Mouse (Mus musculus): ENCODE results near the gene Meis1. TPM values are rescaled to one million over a fixed set of nuclear protein-coding genes. Genes with fewer than 3 reads are reported as not detected.

Gene Meis1
- polyA plus RNA-seq, 1 experiment from 2014 or later, result 41.4 TPM

GRCm38 (mm10) chr11:18980615-18981014, 38.2 kb downstream of the Meis1 start:
- Histone ChIP-seq H3K9me3 (ENCODE audit: control insufficient read depth, low read length) (no peaks in the 10 kb centered on the region), H3K27ac (ENCODE audit: low read length) (no peak overlapping the region), H3K36me3 (ENCODE audit: control insufficient read depth, insufficient read depth) (no peaks in the 10 kb centered on the region), H3K4me2 (ENCODE audit: low read length) (no peak overlapping the region), H3K27me3 (replicated peaks; ENCODE audit: control insufficient read depth, insufficient read depth, low read length) (no peaks in the 10 kb centered on the region), H3K4me3 (replicated peaks; ENCODE audit: low read length) (no peak overlapping the region), H3K9ac (replicated peaks; ENCODE audit: low read depth, low read length) (no peak overlapping the region), H3K4me1 (replicated peaks; ENCODE audit: control insufficient read depth, insufficient read depth, low read length) (peaks cover 5% of the 10 kb centered on the region; the same call in 1 of the 2 replicates)
- ATAC-seq, result no peak
- WGBS, result 30% methylated on average over 5 of the region's 5 CpGs

DNA sequence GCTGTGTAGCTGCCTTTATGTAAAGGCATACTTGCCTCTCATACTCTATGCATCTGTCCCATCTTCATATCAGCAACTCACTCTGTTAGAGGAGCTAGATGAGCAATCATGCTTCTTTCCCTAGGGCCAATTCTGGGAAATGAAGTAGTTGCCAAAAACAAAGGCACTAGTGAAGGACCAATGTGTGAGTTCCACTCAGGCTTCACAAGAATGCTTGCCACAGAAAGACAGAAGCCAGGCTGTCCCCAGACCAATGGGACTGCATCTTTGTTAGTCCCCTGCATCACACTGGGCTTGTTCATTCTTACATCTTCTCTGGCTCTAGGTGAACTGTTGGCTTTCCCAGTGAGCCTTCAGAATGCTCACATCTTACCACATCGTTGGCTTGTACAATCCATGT, 43.7 kb downstream of the Meis1 start:
- H3K36me3 ChIP-seq (ENCODE audit: control insufficient read depth, insufficient read depth), result no peaks in the 10 kb centered on the region
- no peak overlapping the region for H3K4me2 ChIP-seq (ENCODE audit: low read length)
- no peaks in the 10 kb centered on the region; the same call in 1 of the 2 replicates for H3K4me1 ChIP-seq (replicated peaks; ENCODE audit: control insufficient read depth, insufficient read depth, low read length)
- H3K27ac ChIP-seq (ENCODE audit: low read length), result no peak overlapping the region
- H3K27me3 ChIP-seq (replicated peaks; ENCODE audit: control insufficient read depth, insufficient read depth, low read length), result no peaks in the 10 kb centered on the region
- no peak overlapping the region for H3K9ac ChIP-seq (replicated peaks; ENCODE audit: low read depth, low read length)
- no peaks in the 10 kb centered on the region for H3K9me3 ChIP-seq (ENCODE audit: control insufficient read depth, low read length)
- ATAC-seq, result no peak
- no peak overlapping the region for H3K4me3 ChIP-seq (replicated peaks; ENCODE audit: low read length)
- 97% methylated on average over 1 of the region's 1 CpGs for WGBS

GRCm38 (mm10) chr11:18973808-18974207, 45.0 kb downstream of the Meis1 start:
- Histone ChIP-seq H3K27me3 (replicated peaks; ENCODE audit: control insufficient read depth, insufficient read depth, low read length) (no peaks in the 10 kb centered on the region), H3K4me3 (replicated peaks; ENCODE audit: low read length) (no peak overlapping the region), H3K9ac (replicated peaks; ENCODE audit: low read depth, low read length) (no peak overlapping the region), H3K4me1 (replicated peaks; ENCODE audit: control insufficient read depth, insufficient read depth, low read length) (no peaks in the 10 kb centered on the region; the same call in 1 of the 2 replicates), H3K9me3 (ENCODE audit: control insufficient read depth, low read length) (no peaks in the 10 kb centered on the region), H3K4me2 (ENCODE audit: low read length) (no peak overlapping the region), H3K27ac (ENCODE audit: low read length) (no peak overlapping the region), H3K36me3 (ENCODE audit: control insufficient read depth, insufficient read depth) (no peaks in the 10 kb centered on the region)
- 49% methylated on average over 3 of the region's 3 CpGs for WGBS
- ATAC-seq, result no peak

DNA sequence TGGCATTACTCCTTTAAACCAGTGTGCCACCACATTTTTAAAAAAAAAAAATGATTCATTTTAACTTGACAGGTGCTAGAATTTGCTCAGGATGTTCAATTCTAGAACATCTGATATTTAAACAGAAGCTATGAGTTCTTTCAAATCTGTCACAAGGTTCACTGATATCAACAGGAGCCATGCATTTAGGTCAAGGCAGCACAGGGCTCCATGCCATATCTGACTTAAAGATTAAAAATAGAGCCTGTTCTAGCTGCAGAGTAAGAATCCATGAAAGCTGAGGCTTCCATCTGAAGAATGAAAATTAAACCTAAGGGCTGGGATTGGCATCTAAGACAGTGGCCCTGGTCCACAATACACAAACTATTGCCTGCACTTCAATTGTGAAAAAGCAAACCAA, 45.8 kb downstream of the Meis1 start:
- no peaks in the 10 kb centered on the region; the same call in 1 of the 2 replicates for H3K4me1 ChIP-seq (replicated peaks; ENCODE audit: control insufficient read depth, insufficient read depth, low read length)
- no peak for ATAC-seq
- no peaks in the 10 kb centered on the region for H3K36me3 ChIP-seq (ENCODE audit: control insufficient read depth, insufficient read depth)
- no peak overlapping the region for H3K9ac ChIP-seq (replicated peaks; ENCODE audit: low read depth, low read length)
- no peak overlapping the region for H3K27ac ChIP-seq (ENCODE audit: low read length)
- H3K4me3 ChIP-seq (replicated peaks; ENCODE audit: low read length), result no peak overlapping the region
- H3K4me2 ChIP-seq (ENCODE audit: low read length), result no peak overlapping the region
- no peaks in the 10 kb centered on the region for H3K27me3 ChIP-seq (replicated peaks; ENCODE audit: control insufficient read depth, insufficient read depth, low read length)
- H3K9me3 ChIP-seq (ENCODE audit: control insufficient read depth, low read length), result no peaks in the 10 kb centered on the region

DNA sequence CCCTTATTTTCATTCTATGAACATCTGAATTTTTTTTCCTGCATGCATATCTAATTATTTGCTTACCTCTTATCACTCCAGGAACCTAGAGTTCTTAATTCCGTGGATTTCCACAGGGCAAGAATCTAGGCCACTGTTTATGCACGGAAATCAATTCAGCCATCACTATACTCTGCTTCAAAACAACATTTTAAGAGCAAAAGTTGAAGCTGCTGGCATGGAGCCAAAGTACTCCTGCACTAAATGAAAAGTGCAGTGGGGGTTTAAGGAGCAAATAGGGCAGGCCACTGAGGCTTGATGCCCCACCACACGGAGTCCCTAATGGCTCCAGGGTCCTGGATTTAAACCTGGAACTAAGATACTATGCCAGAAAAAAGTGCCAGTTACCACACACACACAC, 47.2 kb downstream of the Meis1 start:
- no peaks in the 10 kb centered on the region for H3K36me3 ChIP-seq (ENCODE audit: control insufficient read depth, insufficient read depth)
- H3K9me3 ChIP-seq (ENCODE audit: control insufficient read depth, low read length), result no peaks in the 10 kb centered on the region
- no peak overlapping the region for H3K4me3 ChIP-seq (replicated peaks; ENCODE audit: low read length)
- H3K27ac ChIP-seq (ENCODE audit: low read length), result no peak overlapping the region
- ATAC-seq, result no peak
- H3K27me3 ChIP-seq (replicated peaks; ENCODE audit: control insufficient read depth, insufficient read depth, low read length), result no peaks in the 10 kb centered on the region
- no peak overlapping the region for H3K4me2 ChIP-seq (ENCODE audit: low read length)
- 27% methylated on average over 3 of the region's 3 CpGs for WGBS
- no peaks in the 10 kb centered on the region; the same call in 1 of the 2 replicates for H3K4me1 ChIP-seq (replicated peaks; ENCODE audit: control insufficient read depth, insufficient read depth, low read length)
- no peak overlapping the region for H3K9ac ChIP-seq (replicated peaks; ENCODE audit: low read depth, low read length)

DNA sequence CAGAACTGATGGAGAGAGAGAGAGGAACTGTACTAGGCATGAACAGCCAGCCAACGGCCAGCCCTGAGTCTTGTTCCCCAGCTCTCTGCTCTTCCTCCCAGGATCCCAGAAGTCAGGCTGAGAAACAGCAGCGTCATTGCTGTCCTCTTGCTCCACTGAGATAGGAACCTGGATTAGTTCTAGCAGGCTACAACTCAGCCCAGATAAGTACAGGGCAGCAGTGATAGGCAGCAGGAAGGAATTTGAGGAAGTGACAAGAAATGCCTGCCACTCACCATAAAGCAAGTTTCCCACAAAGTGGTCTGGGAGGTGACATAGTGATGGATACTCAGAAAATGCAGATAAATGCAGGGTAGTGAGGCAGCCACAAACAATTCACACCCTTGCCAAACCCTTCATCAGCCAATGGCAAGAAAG, 48.9 kb downstream of the Meis1 start:
- no peaks in the 10 kb centered on the region; the same call in 1 of the 2 replicates for H3K4me1 ChIP-seq (replicated peaks; ENCODE audit: control insufficient read depth, insufficient read depth, low read length)

GRCm38 (mm10) chr11:18964418-18964817, 54.4 kb downstream of the Meis1 start:
- 82% methylated on average over 5 of the region's 5 CpGs for WGBS
- Histone ChIP-seq H3K4me1 (replicated peaks; ENCODE audit: control insufficient read depth, insufficient read depth, low read length) (no peaks in the 10 kb centered on the region), H3K27me3 (replicated peaks; ENCODE audit: control insufficient read depth, insufficient read depth, low read length) (no peaks in the 10 kb centered on the region), H3K4me2 (ENCODE audit: low read length) (no peak overlapping the region), H3K36me3 (ENCODE audit: control insufficient read depth, insufficient read depth) (no peaks in the 10 kb centered on the region), H3K4me3 (replicated peaks; ENCODE audit: low read length) (no peak overlapping the region), H3K27ac (ENCODE audit: low read length) (no peak overlapping the region), H3K9me3 (ENCODE audit: control insufficient read depth, low read length) (no peaks in the 10 kb centered on the region), H3K9ac (replicated peaks; ENCODE audit: low read depth, low read length) (no peak overlapping the region)
- no peak for ATAC-seq

More for the DNA sequence above, 48.9 kb downstream of the Meis1 start:
- no peak overlapping the region for H3K4me2 ChIP-seq (ENCODE audit: low read length)
- no peaks in the 10 kb centered on the region for H3K36me3 ChIP-seq (ENCODE audit: control insufficient read depth, insufficient read depth)
- no peak overlapping the region for H3K4me3 ChIP-seq (replicated peaks; ENCODE audit: low read length)
- no peaks in the 10 kb centered on the region for H3K27me3 ChIP-seq (replicated peaks; ENCODE audit: control insufficient read depth, insufficient read depth, low read length)
- H3K9me3 ChIP-seq (ENCODE audit: control insufficient read depth, low read length), result no peaks in the 10 kb centered on the region
- H3K9ac ChIP-seq (replicated peaks; ENCODE audit: low read depth, low read length), result no peak overlapping the region
- WGBS, result 80% methylated on average over 2 of the region's 2 CpGs
- ATAC-seq, result no peak
- H3K27ac ChIP-seq (ENCODE audit: low read length), result no peak overlapping the region

GRCm38 (mm10) chr11:18963202-18964136, 55.3 kb downstream of the Meis1 start:
- Histone ChIP-seq H3K4me1 (replicated peaks; ENCODE audit: control insufficient read depth, insufficient read depth, low read length) (no peaks in the 10 kb centered on the region; the same call in 1 of the 2 replicates), H3K9me3 (ENCODE audit: control insufficient read depth, low read length) (no peaks in the 10 kb centered on the region), H3K27me3 (replicated peaks; ENCODE audit: control insufficient read depth, insufficient read depth, low read length) (no peaks in the 10 kb centered on the region), H3K4me2 (ENCODE audit: low read length) (no peak overlapping the region), H3K4me3 (replicated peaks; ENCODE audit: low read length) (no peak overlapping the region), H3K36me3 (ENCODE audit: control insufficient read depth, insufficient read depth) (no peaks in the 10 kb centered on the region), H3K9ac (replicated peaks; ENCODE audit: low read depth, low read length) (no peak overlapping the region), H3K27ac (ENCODE audit: low read length) (no peak overlapping the region)
- WGBS, result 61% methylated on average over 15 of the region's 15 CpGs
- no peak for ATAC-seq

DNA sequence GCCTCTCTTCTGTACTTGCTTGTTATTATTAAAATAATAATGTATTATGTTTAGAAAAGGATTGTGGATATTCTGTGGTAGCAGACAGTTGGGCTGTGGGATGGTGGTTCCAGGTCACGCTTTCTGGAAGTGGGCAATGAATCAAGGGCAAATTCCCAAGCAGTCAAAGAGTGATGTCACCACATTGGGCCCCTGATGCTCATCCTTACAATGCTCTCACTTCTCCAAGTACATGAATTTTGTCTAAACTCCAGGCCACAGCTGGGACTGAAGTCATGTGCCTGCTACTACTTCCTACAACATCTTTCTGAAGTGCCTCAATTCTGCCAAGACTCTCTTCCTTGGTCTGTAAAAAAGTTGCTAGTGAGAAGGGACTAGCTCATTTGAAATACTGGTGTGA, 59.3 kb downstream of the Meis1 start:
- Histone ChIP-seq H3K4me2 (ENCODE audit: low read length) (no peak overlapping the region), H3K9ac (replicated peaks; ENCODE audit: low read depth, low read length) (no peak overlapping the region), H3K27ac (ENCODE audit: low read length) (no peak overlapping the region), H3K36me3 (ENCODE audit: control insufficient read depth, insufficient read depth) (no peaks in the 10 kb centered on the region), H3K4me1 (replicated peaks; ENCODE audit: control insufficient read depth, insufficient read depth, low read length) (no peaks in the 10 kb centered on the region; the same call in 1 of the 2 replicates), H3K27me3 (replicated peaks; ENCODE audit: control insufficient read depth, insufficient read depth, low read length) (no peaks in the 10 kb centered on the region), H3K9me3 (ENCODE audit: control insufficient read depth, low read length) (no peaks in the 10 kb centered on the region), H3K4me3 (replicated peaks; ENCODE audit: low read length) (no peak overlapping the region)
- ATAC-seq, result no peak
- 97% methylated on average over 1 of the region's 1 CpGs for WGBS
